Mouse (Mus musculus): ENCODE results near the gene Kctd13.

GRCm38 (mm10) chr7:126888852-126889251 lies 39.8 kb upstream of the Kctd13 start:
- TF ChIP-seq GATA1 (IDR thresholded peaks at IDR 0.05; ENCODE audit: borderline replicate concordance, low read length): no peak
- TF ChIP-seq FLI1 (IDR thresholded peaks at IDR 0.05; ENCODE audit: low read length): no peak
